Mouse (Mus musculus) hindbrain, embryonic 11.5 days (tissue): Measurements from ENCODE around the gene Ttc12. TPM values are rescaled to one million over a fixed set of nuclear protein-coding genes. Genes with fewer than 3 reads are reported as not detected.

Experiments used
- ATAC-seq: fragments of 200-750 bp; cut with Nextera tagmentation; 2 replicates; pipeline ENCODE4 v1.8.0; 2017; ENCODE audit warnings: mild to moderate bottlenecking, moderate TSS enrichment, moderate library complexity; ENCODE audit not compliant: low FRiP score
- DNase-seq: peaks from one replicate; pipeline ENCODE4 v3.0.0-alpha.2; 2015; ENCODE audit warnings: low spot score
- H3K27ac ChIP-seq: fragments of 300-500 bp; sonication (generic); 2 replicates; pipeline ENCODE4 v1.5.1; 2014; ENCODE audit warnings: mild to moderate bottlenecking, low read depth, low read length
- H3K27me3 ChIP-seq: fragments of 300-500 bp; sonication (generic); 2 replicates; pipeline ENCODE4 v1.6.1; 2014; ENCODE audit warnings: mild to moderate bottlenecking, low read length, moderate library complexity, mixed read lengths; ENCODE audit not compliant: control insufficient read depth, insufficient read depth
- H3K36me3 ChIP-seq: fragments of 300-500 bp; sonication (generic); 2 replicates; pipeline ENCODE4 v1.6.1; 2014; ENCODE audit warnings: mild to moderate bottlenecking, low read length, moderate library complexity, mixed read lengths; ENCODE audit not compliant: control insufficient read depth, insufficient read depth
- H3K4me1 ChIP-seq: fragments of 300-500 bp; sonication (generic); replicated peaks from 2 replicates; pipeline ENCODE4 v1.6.1; 2014; ENCODE audit warnings: low read length, mixed read lengths; ENCODE audit not compliant: control insufficient read depth, insufficient read depth
- H3K4me2 ChIP-seq: fragments of 300-500 bp; sonication (generic); replicated peaks from 2 replicates; pipeline ENCODE4 v1.6.1; 2014; ENCODE audit warnings: mild to moderate bottlenecking, low read depth, low read length
- H3K4me3 ChIP-seq: fragments of 300-500 bp; sonication (generic); 2 replicates; pipeline ENCODE4 v1.5.1; 2014; ENCODE audit warnings: low read depth, low read length
- H3K9ac ChIP-seq: fragments of 300-500 bp; sonication (generic); 2 replicates; pipeline ENCODE4 v1.6.1; 2014; ENCODE audit warnings: low read depth, low read length
- H3K9me3 ChIP-seq: fragments of 300-500 bp; sonication (generic); 2 replicates; pipeline ENCODE4 v1.6.1; 2016; ENCODE audit warnings: low read length; ENCODE audit not compliant: control insufficient read depth
- WGBS: fragments of 180-500 bp; shearing (Covaris S2); extraction: QIAGEN DNeasy Blood & Tissue Kit; methylation state at CpG from one replicate; pipeline ENCODE4 v1.1.7; 2014; 5-methylcytosine and 5-hydroxymethylcytosine counted together
- polyA plus RNA-seq: library from polyadenylated mRNA; unstranded; fragments of >200 nt; fragmentation: Nextera tagmentation; extraction: Ambion mirVana; gene quantifications from 2 replicates; pipeline ENCODE4 v1.2.1, GENCODE M21; 2014

Gene Ttc12
- polyA plus RNA-seq, 1 experiment from 2014 or later, result 2.9 TPM

DNA sequence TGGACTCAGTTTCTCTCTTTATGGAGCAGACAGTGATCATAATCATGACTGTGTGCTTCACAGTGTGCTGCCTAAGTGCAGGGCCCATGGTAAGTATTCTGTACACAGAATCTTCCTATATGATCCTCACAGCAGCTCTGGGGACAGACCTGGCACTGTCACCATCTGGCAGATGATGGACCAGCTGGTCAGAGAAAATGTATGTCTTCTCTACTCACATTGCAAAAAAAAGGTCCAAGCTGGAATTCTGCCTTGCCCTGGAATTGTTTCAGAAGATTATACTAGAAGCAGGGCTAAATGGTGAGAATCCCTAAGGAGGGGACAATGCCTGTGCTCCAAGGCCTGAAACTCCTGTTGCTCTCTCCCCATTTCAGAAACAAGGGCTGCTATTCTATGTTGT lies 90.0 kb downstream of the Ttc12 start:
- no peak for ATAC-seq
- DNase-seq, result no peak
- Histone ChIP-seq H3K4me1 (no peaks in the 10 kb centered on the region), H3K9me3 (no peaks in the 10 kb centered on the region), H3K27me3 (no peaks in the 10 kb centered on the region), H3K4me3 (no peak overlapping the region), H3K27ac (no peak overlapping the region), H3K9ac (no peak overlapping the region), H3K36me3 (no peaks in the 10 kb centered on the region), H3K4me2 (no peak overlapping the region)

DNA sequence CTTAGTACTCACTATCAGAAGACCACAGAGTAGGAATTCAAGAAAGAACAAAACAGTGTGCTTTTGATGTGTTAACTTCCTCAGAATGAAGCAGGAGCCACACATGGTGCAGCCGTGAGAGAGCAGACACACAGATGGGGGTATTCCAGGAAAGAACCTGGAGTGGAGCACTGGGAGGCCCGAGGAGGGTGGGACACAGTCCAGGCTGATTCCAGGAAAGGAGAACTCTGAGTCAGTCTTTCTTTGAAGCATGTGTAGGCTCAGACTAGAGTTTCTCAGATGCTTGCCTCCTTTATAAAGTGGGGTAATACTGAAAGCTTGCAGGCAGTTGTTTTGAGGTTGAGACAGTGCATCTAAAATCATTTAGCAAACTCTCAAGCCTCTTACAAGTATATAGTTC lies 93.8 kb downstream of the Ttc12 start:
- no peak overlapping the region for H3K4me2 ChIP-seq
- no peaks in the 10 kb centered on the region for H3K9me3 ChIP-seq
- H3K27ac ChIP-seq, result no peak overlapping the region
- H3K4me1 ChIP-seq, result no peaks in the 10 kb centered on the region
- no peaks in the 10 kb centered on the region for H3K36me3 ChIP-seq
- H3K4me3 ChIP-seq, result no peak overlapping the region
- ATAC-seq (no peak), DNase-seq (no peak)
- no peaks in the 10 kb centered on the region for H3K27me3 ChIP-seq
- no peak overlapping the region for H3K9ac ChIP-seq
- 67% methylated on average over 2 of the region's 2 CpGs for WGBS

Other genes starting within 250 kb of the Ttc12 start
- not detected in 2 replicates for gene Gm4894, start 235.7 kb downstream of the Ttc12 start, polyA plus RNA-seq
- 0.77 and 1.5 TPM in 2 replicates for gene Drd2, start 145.6 kb downstream of the Ttc12 start, polyA plus RNA-seq
- gene Ankk1, start 59.2 kb downstream of the Ttc12 start, polyA plus RNA-seq, result not detected in 2 replicates